Mouse (Mus musculus): ENCODE measurements around the gene Crtc1. TPM values are rescaled to one million over a fixed set of nuclear protein-coding genes. Genes with fewer than 3 reads are reported as not detected.
A peak's percentile ranks its signal among the peaks of the same experiment; 100 is the strongest.

Crtc1 gene
- total and polyA plus RNA-seq, 3 experiments = 3.3 to 18.0 TPM; not detected in 1

DNA sequence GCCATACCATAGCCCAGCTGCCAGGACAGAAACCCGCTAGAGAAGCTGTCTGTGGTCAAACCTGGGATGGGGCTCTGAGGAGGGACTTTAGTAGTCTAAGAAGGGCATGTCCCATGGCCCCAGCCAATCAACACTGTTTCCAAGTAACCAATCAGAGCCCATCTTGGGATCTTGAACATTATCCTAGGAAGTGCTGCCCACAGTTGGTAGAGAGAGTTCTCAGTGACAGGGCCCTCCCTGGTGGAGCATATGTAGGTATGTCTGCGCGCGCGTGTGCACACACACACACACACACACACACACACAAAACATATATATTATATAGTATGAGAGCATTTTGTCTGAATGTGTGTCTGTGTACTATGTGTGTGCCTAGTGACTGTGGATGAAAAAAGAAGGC is 46.3 kb downstream of the Crtc1 start:
- no peaks in the 10 kb centered on the region for H3K79me2 ChIP-seq (ENCODE audit: control insufficient read depth, insufficient read depth, low read length, poor library complexity)

GRCm38 (mm10) chr8:70389678-70390077 is 49.7 kb downstream of the Crtc1 start:
- Histone ChIP-seq H3K9ac (ENCODE audit: control insufficient read depth, low read depth, low read length, poor library complexity, severe bottlenecking) (no peak overlapping the region), H3K4me3 (ENCODE audit: control insufficient read depth in 1 of 2, insufficient read depth in 1 of 2, low read depth in 2 of 2, low read length in 2 of 2) (no peak overlapping the region), H3K9me3 (replicated peaks; ENCODE audit: insufficient read depth, low read length) (no peaks in the 10 kb centered on the region), H3K27ac (ENCODE audit: control insufficient read depth, low read depth, low read length) (no peak overlapping the region), H3K79me2 (ENCODE audit: control insufficient read depth, insufficient read depth, low read length, poor library complexity) (no peaks in the 10 kb centered on the region), H3K27me3 (ENCODE audit: control insufficient read depth in 1 of 2, insufficient read depth in 2 of 2, low read length in 2 of 2) (no peaks in the 10 kb centered on the region), H3K36me3 (ENCODE audit: control insufficient read depth in 1 of 2, insufficient read depth in 2 of 2, low read length in 2 of 2) (no peaks in the 10 kb centered on the region; a peak in 1 of 4 replicates), H3K4me1 (ENCODE audit: control insufficient read depth in 1 of 2, insufficient read depth in 2 of 2, low read length in 2 of 2) (no peaks in the 10 kb centered on the region)
- DNase-seq (ENCODE audit: low read depth, low spot score) = no peak
- TF ChIP-seq MAX (IDR thresholded peaks at IDR 0.05; ENCODE audit: low read length) = no peak
- TF ChIP-seq NRF1 (IDR thresholded peaks at IDR 0.05; ENCODE audit: insufficient read depth, low read depth, low read length, poor library complexity, severe bottlenecking) = no peak
- TF ChIP-seq TAL1 (IDR thresholded peaks at IDR 0.05; ENCODE audit: low read length) = no peak
- TF ChIP-seq ZNF384 (IDR thresholded peaks at IDR 0.05; ENCODE audit: low read depth, low read length) = no peak
- no peak for TF ChIP-seq USF2 (IDR thresholded peaks at IDR 0.05; ENCODE audit: borderline replicate concordance in 1 of 2, insufficient read depth in 1 of 2, low read depth in 1 of 2, low read length in 2 of 2)
- TF ChIP-seq MYC (IDR thresholded peaks at IDR 0.05; ENCODE audit: low read depth, low read length) = no peak
- TF ChIP-seq UBTF (IDR thresholded peaks at IDR 0.05; ENCODE audit: borderline replicate concordance, insufficient read depth, low read depth, low read length) = no peak
- no peak for TF ChIP-seq BHLHE40 (IDR thresholded peaks at IDR 0.05; ENCODE audit: borderline replicate concordance, low read depth, low read length)

More for the DNA sequence above, 46.3 kb downstream of the Crtc1 start:
- no peak overlapping the region for H3K27ac ChIP-seq (ENCODE audit: control insufficient read depth, low read depth, low read length)
- TF ChIP-seq CTCF (IDR thresholded peaks at IDR 0.05 in 2 of 3, conservative IDR thresholded peaks at IDR 0.05 in 1 of 3; ENCODE audit: control insufficient read depth in 1 of 3, insufficient read depth in 1 of 3, low read depth in 2 of 3, low read length in 3 of 3, poor library complexity in 1 of 3, severe bottlenecking in 1 of 3) (peak in 2 of 3 experiments; percentile 11 to 15; a peak in 1 of 6 replicates), ZKSCAN1 (IDR thresholded peaks at IDR 0.05; ENCODE audit: low read depth, low read length) (no peak), RCOR1 (IDR thresholded peaks at IDR 0.05; ENCODE audit: low read depth, low read length) (no peak), USF2 (IDR thresholded peaks at IDR 0.05; ENCODE audit: borderline replicate concordance in 1 of 2, insufficient read depth in 1 of 2, low read depth in 1 of 2, low read length in 2 of 2) (no peak), MYB (IDR thresholded peaks at IDR 0.05; ENCODE audit: low read depth, low read length) (no peak), POLR2AphosphoS5 (IDR thresholded peaks at IDR 0.05; ENCODE audit: borderline replicate concordance, low read depth, low read length) (no peak), ETS1 (IDR thresholded peaks at IDR 0.05; ENCODE audit: low read depth, low read length) (no peak), JUND (IDR thresholded peaks at IDR 0.05; ENCODE audit: low read depth, low read length) (no peak), TAL1 (IDR thresholded peaks at IDR 0.05; ENCODE audit: low read length) (no peak)
- H3K4me3 ChIP-seq (ENCODE audit: control insufficient read depth in 1 of 2, insufficient read depth in 1 of 2, low read depth in 2 of 2, low read length in 2 of 2) = no peak overlapping the region
- no peaks in the 10 kb centered on the region for H3K9me3 ChIP-seq (replicated peaks; ENCODE audit: insufficient read depth, low read length)
- no peak overlapping the region for H3K9ac ChIP-seq (ENCODE audit: control insufficient read depth, low read depth, low read length, poor library complexity, severe bottlenecking)
- no peak for DNase-seq (ENCODE audit: low read depth, low spot score)
- H3K36me3 ChIP-seq (ENCODE audit: control insufficient read depth in 1 of 2, insufficient read depth in 2 of 2, low read length in 2 of 2) = no peaks in the 10 kb centered on the region; a peak in 1 of 4 replicates
- no peaks in the 10 kb centered on the region for H3K27me3 ChIP-seq (ENCODE audit: control insufficient read depth in 1 of 2, insufficient read depth in 2 of 2, low read length in 2 of 2)
- H3K4me1 ChIP-seq (ENCODE audit: control insufficient read depth in 1 of 2, insufficient read depth in 2 of 2, low read length in 2 of 2) = no peaks in the 10 kb centered on the region
